Mouse (Mus musculus) midbrain, embryonic 10.5 days (tissue): ENCODE measurements at regions not wholly inside any gene's neighbourhood (a gene's known extent, or its start where the extent isn't known, plus 50 kb on each side); places are given as distances from the start of the nearest gene placed in this dataset.
A peak's percentile ranks its signal among the peaks of the same experiment; 100 is the strongest.

ENCODE experiments used
- DNase-seq: peaks from one replicate; pipeline ENCODE4 v3.0.0-alpha.2; 2017; ENCODE audit warnings: low spot score
- H3K27ac ChIP-seq: fragments of 300-500 bp; sonication (generic); replicated peaks from 2 replicates; pipeline ENCODE4 v1.5.1; 2016; ENCODE audit warnings: mild to moderate bottlenecking
- H3K27me3 ChIP-seq: fragments of 300-500 bp; sonication (generic); 2 replicates; pipeline ENCODE4 v1.6.1; 2016; ENCODE audit warnings: low read depth, mild to moderate bottlenecking; ENCODE audit not compliant: poor library complexity, severe bottlenecking
- H3K36me3 ChIP-seq: fragments of 300-500 bp; sonication (generic); 2 replicates; pipeline ENCODE4 v1.6.1; 2016; ENCODE audit warnings: mild to moderate bottlenecking, moderate library complexity
- H3K4me1 ChIP-seq: fragments of 300-500 bp; sonication (generic); 2 replicates; pipeline ENCODE4 v1.6.1; 2016
- H3K4me3 ChIP-seq: fragments of 300-500 bp; sonication (generic); 2 replicates; pipeline ENCODE4 v1.5.1; 2016; ENCODE audit warnings: mild to moderate bottlenecking, moderate library complexity
- H3K9me3 ChIP-seq: fragments of 300-500 bp; sonication (generic); replicated peaks from 2 replicates; pipeline ENCODE4 v1.6.1; 2016; ENCODE audit warnings: mild to moderate bottlenecking
- WGBS: fragments of 180-500 bp; shearing (Covaris S2); methylation state at CpG from one replicate; pipeline ENCODE4 v1.1.7; 2016; 5-methylcytosine and 5-hydroxymethylcytosine counted together

- H3K27ac ChIP-seq: no peak overlapping the region
- H3K27me3 ChIP-seq: no peaks in the 10 kb centered on the region
- no peaks in the 10 kb centered on the region for H3K36me3 ChIP-seq
- WGBS: 93% methylated on average over 5 of the region's 5 CpGs
- DNase-seq: no peak
- no peak overlapping the region for H3K4me3 ChIP-seq
- 0 out of 2 replicates have a peak, but pooled peaks cover 4% of the 10 kb centered on the region for H3K4me1 ChIP-seq
- no peaks in the 10 kb centered on the region for H3K9me3 ChIP-seq
These were observed 1103.3 kb upstream of the Tenm3 start for GRCm38 (mm10) chr8:49946919-49947612.

- Histone ChIP-seq H3K4me1 (no peaks in the 10 kb centered on the region), H3K36me3 (no peaks in the 10 kb centered on the region), H3K27me3 (no peaks in the 10 kb centered on the region), H3K9me3 (no peaks in the 10 kb centered on the region), H3K4me3 (no peak overlapping the region), H3K27ac (no peak overlapping the region)
- WGBS: 91% methylated on average over 6 of the region's 6 CpGs
- DNase-seq: no peak
These were observed 1088.4 kb upstream of the Tenm3 start for GRCm38 (mm10) chr8:49932124-49932523.

GRCm38 (mm10) chr8:49926402-49927172 lies 1082.8 kb upstream of the Tenm3 start:
- no peak for DNase-seq
- no peak overlapping the region for H3K27ac ChIP-seq
- no peaks in the 10 kb centered on the region for H3K27me3 ChIP-seq
- H3K4me1 ChIP-seq: no peaks in the 10 kb centered on the region; the same call in 1 of the 2 replicates
- no peak overlapping the region for H3K4me3 ChIP-seq
- no peaks in the 10 kb centered on the region for H3K36me3 ChIP-seq
- H3K9me3 ChIP-seq: no peaks in the 10 kb centered on the region
- WGBS: 42% methylated on average over 9 of the region's 9 CpGs

GRCm38 (mm10) chr8:49905099-49905498 lies 1061.3 kb upstream of the Tenm3 start:
- Histone ChIP-seq H3K4me1 (peaks cover 11% of the 10 kb centered on the region), H3K4me3 (no peak overlapping the region), H3K27ac (no peak overlapping the region), H3K9me3 (no peaks in the 10 kb centered on the region), H3K27me3 (no peaks in the 10 kb centered on the region), H3K36me3 (no peaks in the 10 kb centered on the region)
- no peak for DNase-seq

GRCm38 (mm10) chr8:49902032-49902431 lies 1058.3 kb upstream of the Tenm3 start:
- Histone ChIP-seq H3K27ac (no peak overlapping the region), H3K36me3 (no peaks in the 10 kb centered on the region), H3K27me3 (no peaks in the 10 kb centered on the region), H3K4me1 (peaks cover 11% of the 10 kb centered on the region), H3K4me3 (no peak overlapping the region), H3K9me3 (no peaks in the 10 kb centered on the region)
- DNase-seq: no peak
- WGBS: 70% methylated on average over 6 of the region's 6 CpGs

GRCm38 (mm10) chr8:49901601-49902000 lies 1057.8 kb upstream of the Tenm3 start:
- peak; percentile 12 for DNase-seq
- Histone ChIP-seq H3K9me3 (no peaks in the 10 kb centered on the region), H3K36me3 (no peaks in the 10 kb centered on the region), H3K4me1 (peaks cover 11% of the 10 kb centered on the region), H3K4me3 (no peak overlapping the region), H3K27ac (no peak overlapping the region), H3K27me3 (no peaks in the 10 kb centered on the region)
- WGBS: 41% methylated on average over 9 of the region's 9 CpGs
